Mouse (Mus musculus) erythroblast, embryonic 14.5 days (primary cell): Measurements from ENCODE around the gene Slc22a13.

ENCODE experiments used
- GATA1 ChIP-seq: IDR thresholded peaks from 2 replicates; pipeline ENCODE4 v1.6.1; 2012; ENCODE audit warnings: low read length, inconsistent platforms, mixed read lengths
- TAL1 ChIP-seq: IDR thresholded peaks from 3 replicates; pipeline ENCODE4 v1.6.1; 2012; ENCODE audit warnings: low read length, inconsistent platforms, mixed read lengths

- TF ChIP-seq GATA1 (no peak), TAL1 (no peak)
Observed at GRCm38 (mm10) chr9:119212996-119213395, 4.1 kb upstream of the Slc22a13 start.
